Mouse (Mus musculus): ENCODE results near the gene Inafm2.

Gene Inafm2

DNA sequence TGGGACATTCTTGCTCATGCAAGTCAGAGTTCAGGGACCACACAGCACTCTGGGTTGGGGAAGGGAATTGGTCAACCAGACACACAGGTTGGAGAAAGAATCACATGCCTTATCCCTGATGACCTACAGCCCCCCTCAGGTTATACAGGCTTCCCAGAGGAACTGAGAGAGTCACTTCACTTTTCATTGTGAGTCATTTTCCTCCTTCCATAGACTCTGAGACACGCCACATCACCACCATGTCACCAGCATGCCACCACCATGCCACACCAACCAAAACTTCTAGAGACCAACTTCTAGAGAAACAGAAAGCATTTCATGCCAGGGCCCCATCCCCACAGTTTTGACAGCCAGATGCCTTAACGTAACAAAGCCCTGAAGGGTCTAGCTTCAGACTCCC lies 18.7 kb upstream of the Inafm2 start:
- DNase-seq, result no peak

DNA sequence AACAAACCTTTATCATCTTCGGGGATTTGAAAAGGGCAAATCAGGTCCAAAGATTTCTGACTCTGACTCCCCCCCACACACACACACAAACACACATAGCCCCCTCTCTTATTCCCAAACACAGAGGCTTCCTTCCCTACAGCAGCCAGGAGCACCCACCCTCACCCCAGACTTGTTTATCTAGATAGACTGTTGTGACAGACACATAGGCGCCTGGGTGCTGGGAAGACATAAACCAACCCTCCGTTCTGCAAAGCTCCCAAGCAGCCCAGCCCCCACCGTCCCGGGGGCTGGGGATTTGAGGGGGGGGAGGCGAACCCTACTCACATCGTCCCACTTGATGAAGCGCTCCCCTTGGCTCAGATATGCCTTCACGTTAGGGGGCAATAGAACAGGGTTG lies 17.6 kb upstream of the Inafm2 start:
- no peak for DNase-seq

DNA sequence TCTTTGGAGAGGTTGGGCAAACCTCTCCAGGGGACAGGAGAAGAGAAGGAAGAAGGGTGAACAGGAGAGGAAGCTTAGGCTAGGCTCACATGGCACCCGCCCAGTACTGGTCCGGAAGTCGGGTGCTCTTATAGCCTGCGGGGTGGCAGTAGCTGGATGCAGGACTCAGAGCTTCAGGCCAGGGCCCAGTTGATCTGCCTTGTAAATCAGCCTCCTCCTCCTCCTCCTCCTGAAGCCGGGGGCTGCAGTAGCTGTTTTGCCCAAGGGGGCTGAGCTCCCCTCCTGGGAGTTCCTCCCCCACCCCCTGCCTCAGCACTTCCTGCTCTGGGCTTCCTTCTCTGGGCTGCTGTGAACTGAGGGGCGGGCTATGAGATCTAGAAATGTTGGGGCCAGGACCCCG lies 17.2 kb upstream of the Inafm2 start, which contains the start of gene Plcb2:
Gene Plcb2, minus strand, starts transcription at position 102 of the 400 bp plus-strand sequence.
- no peak for DNase-seq

DNA sequence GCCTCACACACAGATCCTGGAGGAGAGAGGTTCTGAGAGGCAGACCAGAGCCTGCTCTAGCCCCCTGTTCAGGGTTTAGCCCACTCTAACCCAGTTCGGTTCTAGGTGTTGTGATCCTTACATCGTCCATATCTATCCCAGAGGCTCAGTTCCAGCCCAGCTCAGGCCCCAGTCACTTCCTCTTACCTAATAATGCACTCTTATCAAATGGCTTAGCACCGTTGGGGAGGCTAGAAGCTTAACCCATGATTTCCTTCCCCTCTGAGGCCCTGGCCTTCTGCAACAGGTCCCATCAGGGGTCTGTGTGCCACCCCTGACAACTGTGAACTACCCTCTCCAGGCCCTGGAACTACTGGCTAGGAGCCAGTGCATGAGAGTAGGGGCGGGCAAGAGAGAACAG lies 16.4 kb upstream of the Inafm2 start:
- DNase-seq, result no peak

DNA sequence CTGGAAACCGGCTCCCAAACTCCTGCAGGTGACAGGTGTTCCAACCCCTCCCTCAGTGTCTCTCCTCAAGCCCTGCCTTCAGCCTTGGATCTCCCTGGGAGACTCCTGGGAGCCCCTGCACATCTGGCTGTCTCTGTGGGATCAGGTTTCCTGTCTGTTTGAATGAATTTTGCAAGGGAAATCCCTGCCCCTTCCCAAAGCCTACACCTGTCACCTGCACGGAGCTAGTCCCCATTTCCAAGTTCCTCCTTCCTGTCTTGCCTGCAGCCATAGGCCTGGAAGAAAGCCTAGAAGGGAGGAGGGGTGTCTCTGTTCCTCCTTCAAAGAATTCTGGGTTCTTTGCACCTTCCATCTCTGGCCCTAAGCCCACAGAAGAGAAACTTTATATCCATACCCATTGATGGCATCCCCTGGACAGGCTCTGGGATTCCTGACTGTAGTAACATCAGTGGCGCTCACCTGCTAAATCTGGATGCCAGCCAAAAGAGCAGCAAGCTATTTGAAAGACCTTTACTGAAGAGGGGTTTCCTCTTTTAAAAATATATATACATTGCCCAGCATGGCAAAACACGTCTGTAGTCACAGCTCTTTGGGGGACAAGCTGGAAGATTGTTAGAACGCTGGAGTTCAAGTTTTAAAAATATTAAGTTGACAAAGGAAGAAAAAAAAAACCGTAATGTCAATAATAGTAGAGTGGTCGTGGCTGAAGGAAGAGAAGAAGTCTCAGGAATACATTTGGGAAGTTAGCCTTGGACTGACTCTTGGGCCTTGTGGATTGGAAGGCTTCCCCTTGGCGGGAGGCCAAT lies 15.5 kb upstream of the Inafm2 start:
- no peak for DNase-seq

DNA sequence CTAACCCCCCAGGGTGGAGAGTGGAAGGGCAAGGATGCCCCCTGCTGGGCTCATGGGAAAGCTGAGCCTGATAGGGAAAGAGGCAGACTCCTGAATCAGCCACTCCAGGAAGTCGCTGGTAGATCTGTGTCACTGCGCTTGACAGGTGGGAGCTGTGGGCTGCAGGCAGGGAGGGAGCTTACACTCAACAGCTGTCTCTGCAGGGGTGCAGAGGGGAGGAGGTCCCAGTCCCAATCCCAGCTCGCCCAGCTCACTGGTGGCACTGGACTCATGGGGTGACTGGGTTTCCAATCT lies 15.0 kb upstream of the Inafm2 start:
- DNase-seq, result peak; percentile 51

DNA sequence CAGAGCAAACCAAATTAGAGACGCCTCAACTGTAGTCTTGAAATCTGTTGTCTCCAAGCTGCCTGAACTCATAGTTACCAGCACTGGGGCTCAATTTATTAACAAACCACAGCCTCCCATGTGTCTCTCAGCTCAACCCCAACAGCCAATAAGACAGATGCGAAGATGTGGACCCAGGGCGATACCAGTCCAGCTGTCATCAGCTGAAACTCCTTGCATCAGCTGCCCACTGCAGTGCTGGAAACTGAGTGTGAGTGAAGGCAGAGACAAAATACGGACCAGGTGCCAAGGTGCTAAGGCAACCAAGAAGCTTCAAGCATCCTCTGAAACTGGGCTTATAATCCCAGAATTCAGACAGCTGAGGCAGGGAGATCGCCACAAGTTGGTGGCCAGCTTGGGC lies 13.6 kb upstream of the Inafm2 start:
- no peak for DNase-seq

DNA sequence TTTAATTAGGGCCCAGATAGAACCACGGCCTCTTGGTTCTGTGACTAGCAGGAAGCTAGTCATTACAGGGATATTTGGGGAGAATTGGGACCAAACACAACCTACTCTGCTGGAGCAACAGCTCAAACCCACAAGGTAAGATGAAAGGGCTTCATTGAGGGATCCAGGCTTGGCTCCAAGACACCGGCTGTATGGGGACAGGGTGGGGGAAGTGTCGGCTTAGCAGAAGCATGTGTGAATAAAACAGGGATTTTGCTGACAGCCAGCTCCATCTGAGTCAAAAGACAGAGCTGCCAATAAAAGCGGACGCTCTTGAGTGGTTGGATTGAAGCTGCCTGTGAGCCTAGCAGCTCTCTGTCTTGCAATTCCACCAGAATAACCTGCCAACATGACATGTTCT lies 12.2 kb upstream of the Inafm2 start:
- no peak for DNase-seq

DNA sequence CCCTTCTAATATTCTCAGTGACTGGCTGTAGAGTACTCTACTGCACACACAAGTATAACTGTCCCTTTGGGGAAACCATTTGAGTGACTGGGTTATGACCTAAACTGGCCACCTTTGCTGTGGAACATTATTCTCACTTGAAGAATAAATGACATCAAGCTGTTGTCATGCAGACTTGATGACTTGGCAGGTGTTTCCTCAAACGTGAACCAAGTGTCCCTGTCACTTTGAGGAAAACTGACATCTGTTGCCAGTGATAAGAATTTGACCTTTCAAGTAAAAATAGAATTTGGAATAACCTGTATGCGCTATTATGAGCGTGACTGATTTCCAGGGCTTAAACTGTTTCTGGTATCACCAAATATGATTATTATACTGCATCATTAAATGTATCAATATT lies 5.2 kb upstream of the Inafm2 start:
- no peak for DNase-seq

DNA sequence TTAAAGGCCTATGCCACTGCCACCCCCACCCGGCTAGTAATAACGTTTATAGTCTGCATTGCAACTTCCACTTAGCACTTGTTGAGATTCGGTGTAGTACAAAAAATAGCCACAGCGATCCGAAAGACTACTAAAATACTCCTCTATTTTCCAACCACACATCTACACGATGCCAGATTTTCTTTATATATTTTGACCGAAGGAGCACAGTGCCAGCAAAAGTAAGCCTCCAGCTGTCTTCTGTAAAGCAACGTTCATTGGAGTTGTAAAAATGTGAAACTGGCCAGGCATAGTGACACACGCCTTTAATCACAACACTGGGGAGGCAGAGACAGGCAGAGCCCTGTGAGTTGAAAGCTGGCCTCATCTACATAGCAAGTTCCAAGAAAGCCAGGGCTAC lies 4.4 kb upstream of the Inafm2 start:
- no peak for DNase-seq

DNA sequence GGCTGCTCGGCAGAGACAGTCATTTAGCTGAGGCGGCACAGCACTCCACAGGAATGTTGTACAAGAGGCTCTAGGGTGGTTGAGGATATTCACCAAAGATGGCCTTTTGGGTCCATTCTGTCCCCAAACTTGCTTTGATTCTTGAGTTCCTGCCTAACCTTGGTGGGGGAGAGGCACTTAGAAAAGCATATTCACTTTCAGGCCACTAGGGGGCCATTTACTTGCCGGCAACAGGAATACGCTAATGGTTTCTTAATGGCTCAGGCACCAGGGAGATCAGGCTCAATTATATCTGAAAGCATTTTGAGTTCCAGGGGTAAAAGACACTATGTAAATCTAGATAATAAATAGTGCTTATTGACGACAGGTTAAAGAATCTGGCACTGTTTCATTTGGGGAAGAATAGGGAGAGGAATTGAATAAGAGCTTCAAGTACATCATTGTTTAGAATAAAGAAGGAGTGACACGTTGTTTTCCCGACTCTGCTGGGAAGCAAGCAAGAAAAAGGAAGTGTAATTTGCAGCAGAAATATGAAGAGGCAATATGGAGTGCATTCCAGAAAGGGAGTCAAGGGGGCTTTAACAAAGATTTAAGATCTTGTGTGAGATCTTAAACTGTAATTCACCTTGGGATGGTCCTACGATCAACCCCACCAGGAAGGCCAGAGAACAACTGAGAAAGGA lies 2.2 kb upstream of the Inafm2 start:
- DNase-seq, result no peak

DNA sequence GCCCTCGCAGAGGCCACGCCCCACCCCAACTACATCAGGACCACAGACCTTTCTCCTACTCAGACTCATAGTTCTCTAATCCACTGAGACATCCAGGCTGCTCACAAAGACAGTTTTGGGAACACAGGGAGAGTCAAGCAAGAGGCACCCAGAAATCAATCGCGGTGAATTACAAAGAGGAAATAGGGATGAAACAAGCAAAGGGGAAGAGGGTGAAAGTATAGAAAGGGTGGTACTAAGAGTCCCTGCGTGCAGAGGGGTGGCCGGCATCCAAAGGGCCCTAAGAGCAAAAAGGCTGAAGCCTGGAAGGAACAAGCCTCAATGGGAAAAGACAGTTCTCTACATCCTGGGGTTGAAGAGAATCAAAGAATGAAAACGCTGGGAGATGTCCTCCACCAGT lies 937 bp upstream of the Inafm2 start:
- no peak for DNase-seq

DNA sequence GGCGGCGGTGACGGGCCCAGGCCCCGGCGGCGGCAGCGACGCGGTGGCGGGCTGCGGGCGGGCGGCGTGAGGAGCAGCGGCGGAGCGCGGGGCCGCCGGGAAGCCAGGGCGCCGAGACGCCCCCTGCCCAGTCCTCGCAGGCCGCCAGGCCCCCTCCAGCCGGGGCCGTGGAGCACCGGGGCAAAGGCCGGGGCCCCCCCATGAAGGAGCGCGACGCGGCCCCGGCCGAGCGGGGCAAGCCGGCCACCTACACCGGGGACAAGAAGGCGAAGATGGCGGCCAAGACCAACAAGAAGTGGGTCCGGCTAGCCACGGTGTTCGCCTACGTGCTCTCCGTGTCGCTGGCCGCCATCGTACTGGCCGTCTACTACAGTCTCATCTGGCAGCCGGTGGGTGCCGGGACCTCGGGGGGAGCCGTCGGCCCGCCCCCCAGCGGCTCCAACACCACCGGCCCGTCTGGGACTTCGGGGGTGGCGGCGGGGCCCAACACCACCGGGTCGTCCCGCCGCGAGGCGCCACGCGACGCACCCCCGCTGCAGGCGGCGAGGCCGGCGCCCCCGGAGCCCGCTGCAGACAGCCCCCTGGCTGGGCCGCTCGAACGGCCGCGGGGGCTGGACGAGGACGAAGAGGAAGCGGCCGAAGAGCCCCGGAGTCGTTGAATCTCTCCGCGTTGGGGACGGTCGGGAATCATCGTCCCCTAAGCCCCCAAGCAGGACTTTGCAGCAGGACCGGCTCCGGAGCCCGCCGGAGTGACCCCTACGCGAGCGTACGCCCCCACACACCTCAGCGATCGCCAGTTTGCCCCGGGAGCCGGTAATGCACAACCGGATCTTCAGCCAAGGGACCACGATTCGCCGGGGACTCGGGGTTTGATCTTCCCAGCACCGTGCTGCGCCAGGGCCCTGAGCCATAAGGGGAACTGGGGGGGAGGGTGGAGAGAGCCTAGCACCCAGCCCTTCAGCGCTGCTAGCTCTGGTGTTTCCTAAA lies 650 bp downstream of the Inafm2 start:
- no peak for DNase-seq

DNA sequence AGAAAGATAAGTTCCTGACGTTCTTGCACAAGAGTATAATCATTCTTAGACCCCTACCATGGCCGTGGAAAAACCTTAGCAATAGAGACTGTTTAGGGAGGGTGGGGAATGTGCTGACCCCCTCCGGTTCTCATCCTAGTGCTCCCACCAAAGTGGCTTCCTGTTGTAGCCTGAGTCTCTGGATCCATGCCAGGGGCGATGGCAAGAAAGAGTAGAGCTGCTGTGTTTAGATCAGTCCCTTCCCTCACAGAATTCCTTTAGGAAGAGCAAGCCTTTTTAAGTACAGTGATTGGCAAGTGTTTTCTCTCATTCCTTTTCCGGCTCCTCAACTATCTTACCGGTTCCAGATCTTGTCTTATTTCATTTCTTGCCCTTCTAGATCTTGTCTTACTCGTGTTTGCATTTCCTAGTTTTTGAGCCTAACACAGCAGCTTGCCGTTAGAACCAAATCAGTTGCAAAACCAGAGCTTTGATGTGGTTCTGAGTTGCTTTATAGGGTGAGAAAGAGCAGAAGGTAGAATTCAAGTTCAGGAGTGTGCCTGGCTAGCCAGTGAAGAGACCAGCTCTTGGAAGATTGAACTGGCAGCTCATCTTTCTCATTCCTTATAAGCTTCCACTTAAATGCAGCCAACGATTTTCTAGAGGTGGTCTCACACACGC lies 1.9 kb downstream of the Inafm2 start:
- no peak for DNase-seq

DNA sequence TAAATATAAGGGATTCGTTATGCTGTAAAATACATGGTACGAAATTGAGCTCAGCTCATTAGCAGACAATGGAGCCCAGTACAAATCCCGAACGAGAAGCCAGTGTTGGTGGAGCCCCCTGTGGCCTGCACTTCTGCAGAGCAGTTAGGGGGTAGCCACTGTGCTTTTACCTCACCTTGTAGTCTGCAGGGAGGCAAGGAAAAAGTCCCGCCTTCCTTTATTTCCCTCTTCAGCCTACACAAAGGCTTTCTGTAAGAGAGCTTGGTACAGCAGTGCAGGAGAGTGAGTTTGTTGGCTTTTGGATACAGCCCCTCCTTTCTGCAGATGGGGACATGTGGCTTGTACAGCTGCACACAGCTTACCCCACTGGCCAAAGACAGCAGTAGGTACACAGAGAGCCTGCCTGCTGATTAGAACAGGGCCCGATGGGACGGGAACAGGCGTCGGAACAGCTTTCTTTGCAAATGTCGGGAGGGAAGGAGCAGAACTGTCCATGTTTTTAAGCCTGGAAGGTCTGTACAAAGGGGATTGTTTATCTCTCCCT lies 3.9 kb downstream of the Inafm2 start:
- no peak for DNase-seq

DNA sequence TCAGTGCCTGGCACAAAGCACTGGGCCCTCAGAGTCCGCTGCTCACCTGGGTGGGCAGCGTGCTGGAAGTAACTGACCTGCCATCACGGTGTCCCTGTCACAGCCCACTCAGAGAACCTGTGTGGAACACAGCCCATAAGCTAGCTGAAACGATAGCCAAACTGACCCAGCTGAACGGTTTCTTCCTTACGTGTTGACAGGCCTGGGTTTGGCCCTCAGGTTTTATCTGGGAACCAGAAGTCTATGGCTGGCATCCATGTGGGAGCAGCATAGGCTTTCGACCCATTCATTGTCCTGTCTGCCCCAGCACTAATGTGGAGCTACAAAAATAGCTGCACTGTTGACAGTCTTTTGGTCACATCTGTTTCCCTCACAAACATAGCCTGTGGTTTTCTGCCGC lies 4.9 kb downstream of the Inafm2 start:
- DNase-seq, result no peak

DNA sequence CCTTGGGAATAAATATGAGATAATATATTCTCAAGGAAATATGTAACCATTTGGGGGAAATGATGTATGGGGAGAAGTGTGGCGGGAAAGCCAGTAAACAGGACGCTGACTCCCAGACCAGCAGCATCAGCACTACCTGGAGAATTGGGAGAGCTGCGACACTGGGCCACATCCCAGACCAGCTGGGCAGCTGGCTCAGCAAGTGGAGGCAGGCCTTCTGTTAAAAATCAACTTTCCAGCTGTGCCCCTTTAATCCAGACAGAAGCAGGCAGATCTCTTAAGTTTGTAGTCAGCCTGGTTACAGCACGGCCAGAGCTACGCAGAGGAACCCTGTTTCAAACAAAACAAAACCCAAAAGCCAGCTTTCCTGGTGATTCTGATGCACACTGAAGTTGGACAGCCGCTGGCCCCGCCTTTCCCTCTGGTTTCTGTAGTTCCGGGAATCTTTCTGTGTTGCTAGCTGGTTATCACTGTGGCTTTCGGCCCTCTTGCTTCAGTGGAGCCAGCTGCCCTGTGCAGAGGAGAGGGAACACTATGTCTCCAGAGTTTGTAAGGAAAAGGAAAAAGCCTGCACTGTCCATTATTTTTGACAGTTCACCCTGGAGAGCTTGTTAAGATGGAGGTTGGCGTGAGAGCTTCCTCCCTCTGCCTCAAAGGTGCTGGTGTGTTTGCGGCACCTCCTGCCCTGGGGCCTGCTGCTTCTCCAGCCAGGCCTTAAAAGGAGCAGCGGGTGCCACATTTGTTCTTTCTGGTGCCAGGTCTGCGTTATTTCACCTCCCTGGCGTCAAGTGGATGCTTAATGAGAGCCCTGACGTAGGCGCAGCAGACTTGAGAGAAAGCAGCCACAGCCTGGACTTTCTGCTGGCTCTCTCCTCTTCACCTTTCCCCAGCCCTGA lies 6.6 kb downstream of the Inafm2 start:
- DNase-seq, result no peak

DNA sequence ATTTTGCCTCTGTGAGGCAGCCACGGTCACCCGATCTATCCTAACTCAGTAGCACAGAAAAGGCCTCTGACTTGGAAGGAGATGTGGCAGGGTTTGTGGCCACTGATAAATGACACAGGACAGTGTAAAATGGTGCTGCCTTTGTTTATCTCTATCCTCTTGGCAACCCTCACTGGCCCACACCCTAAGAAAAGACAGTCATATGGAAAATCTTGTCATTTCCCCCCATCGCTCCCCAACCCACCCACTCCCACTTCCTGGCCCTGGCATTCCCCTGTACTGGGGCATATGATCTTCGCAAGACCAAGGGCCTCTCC lies 7.2 kb downstream of the Inafm2 start:
- no peak for DNase-seq

DNA sequence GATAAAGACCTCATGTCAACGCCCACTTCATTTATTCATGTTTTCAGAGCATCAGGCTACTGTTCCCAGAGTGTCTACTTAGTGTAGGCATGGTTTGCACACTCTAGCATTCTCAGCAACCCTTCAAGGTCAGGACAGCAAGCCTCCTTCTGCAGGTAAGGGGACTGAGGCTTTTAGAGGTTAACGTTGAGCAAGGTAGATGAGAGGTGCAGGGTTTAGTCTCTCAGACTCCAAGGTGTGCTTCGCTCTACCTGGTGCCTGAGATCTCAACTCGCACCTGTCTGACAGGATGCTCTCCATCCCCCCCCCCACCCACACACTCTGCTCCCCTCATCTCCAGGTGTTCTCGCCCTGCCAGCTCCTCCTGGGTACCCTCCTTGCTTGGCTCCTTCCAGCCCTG lies 8.6 kb downstream of the Inafm2 start:
- no peak for DNase-seq

DNA sequence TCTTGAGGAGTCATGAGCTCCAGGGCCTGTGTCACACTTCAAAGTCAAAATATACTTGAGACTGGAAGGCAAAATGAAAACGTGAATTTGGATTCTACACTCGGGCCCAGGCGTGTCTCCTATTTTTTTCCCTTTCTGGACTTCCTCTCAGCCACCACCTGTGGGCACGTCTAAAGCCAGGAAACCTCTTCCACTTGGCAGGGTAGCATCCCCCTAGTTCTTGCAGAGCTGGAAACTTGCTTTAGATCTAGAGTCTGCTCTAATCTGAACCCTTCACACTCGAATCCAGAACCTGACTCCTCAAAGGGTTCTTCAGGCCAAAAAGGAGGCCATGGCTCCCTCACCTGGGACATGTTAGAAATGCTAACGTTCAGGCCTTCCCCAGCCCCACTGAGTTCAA lies 9.8 kb downstream of the Inafm2 start:
- DNase-seq, result no peak

DNA sequence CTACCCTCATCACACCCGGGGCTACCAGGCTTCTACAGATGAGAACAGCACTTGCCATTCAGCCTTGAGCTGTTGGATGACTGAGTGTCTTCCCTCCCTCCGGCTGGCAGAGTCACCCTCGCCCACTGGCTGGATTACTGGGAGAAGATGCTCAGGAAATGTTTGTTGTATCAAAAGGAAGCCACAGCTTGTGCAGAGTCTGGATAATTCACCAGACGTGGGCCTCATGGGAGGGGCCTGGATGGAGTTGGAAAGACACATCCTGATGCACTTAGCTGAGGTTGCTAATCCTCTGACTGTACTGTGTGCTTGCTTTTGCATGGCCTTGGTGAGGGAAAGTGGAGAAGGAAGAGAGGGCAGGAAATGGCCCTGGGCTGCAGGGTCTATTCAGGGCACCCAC lies 10.5 kb downstream of the Inafm2 start:
- DNase-seq, result no peak

DNA sequence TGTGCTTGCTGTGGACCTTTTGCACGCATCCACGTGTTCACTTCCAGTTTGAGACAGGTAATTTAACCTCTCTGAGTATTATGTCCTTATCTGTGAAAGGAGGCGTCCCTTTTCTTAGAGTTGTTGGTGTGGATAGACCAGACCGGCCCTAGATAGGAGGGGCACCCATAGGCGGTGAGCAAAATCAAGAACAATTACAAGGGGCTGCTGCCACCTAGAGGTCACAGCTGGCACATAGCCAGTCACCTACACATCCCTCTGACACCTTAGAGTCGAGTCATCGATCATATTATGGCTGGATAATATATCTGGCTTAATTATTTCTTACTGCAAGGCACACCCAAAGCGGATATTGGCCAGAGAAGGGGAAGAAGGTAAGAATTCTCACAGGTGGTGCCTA lies 14.3 kb downstream of the Inafm2 start:
- peak; percentile 56 for DNase-seq

Measured in kidney, adult 11 months (tissue).